Mouse (Mus musculus) E14TG2a.4 (cell line): ENCODE results near the gene Pfdn6.

ENCODE experiments used
- CTCF ChIP-seq: conservative IDR thresholded peaks from 2 replicates; pipeline ENCODE4 v1.5.1; 2014; ENCODE audit warnings: low read length
- NANOG ChIP-seq: IDR thresholded peaks from 2 replicates; pipeline ENCODE4 v1.6.1; 2014; ENCODE audit warnings: borderline replicate concordance, low read length, mixed read lengths
- POU5F1 ChIP-seq: IDR thresholded peaks from 2 replicates; pipeline ENCODE4 v1.6.1; 2014; ENCODE audit warnings: low read length, borderline replicate concordance

DNA sequence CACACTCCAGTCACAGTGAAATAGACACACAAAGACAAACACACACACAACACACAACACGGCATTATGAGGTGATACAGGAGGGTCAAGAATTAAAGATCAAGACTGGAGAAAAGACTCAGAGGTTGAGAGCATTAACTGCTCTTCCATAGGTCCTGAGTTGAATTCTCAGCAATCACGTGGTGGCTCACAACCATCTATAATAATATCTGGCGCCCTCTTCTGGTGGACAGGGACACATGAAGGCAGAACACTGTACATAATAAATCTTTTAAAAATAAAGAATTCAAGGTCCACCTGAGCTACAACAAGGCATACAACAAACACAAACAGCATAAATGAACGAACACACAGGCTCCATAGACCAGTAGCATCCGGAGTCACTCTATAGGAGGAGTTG is 28.8 kb upstream of the Pfdn6 start:
- peak; percentile 42 for TF ChIP-seq CTCF
- TF ChIP-seq NANOG, result no peak
- TF ChIP-seq POU5F1, result no peak
